Mouse (Mus musculus) intestine, embryonic 16.5 days (tissue): ENCODE measurements at regions not wholly inside any gene's neighbourhood (a gene's known extent, or its start where the extent isn't known, plus 50 kb on each side); places are given as distances from the start of the nearest gene placed in this dataset.

Experiments
- ATAC-seq: fragments of 200-750 bp; cut with Nextera tagmentation; 2 replicates; pipeline ENCODE4 v1.8.0; 2017; ENCODE audit warnings: moderate TSS enrichment, moderate library complexity
- H3K27ac ChIP-seq: fragments of 300-500 bp; sonication (generic); 2 replicates; pipeline ENCODE4 v1.5.1; 2014; ENCODE audit warnings: mild to moderate bottlenecking, low read length
- H3K27me3 ChIP-seq: fragments of 300-500 bp; sonication (generic); replicated peaks from 2 replicates; pipeline ENCODE4 v1.6.1; 2014; ENCODE audit warnings: low read length, control low read depth, mixed read lengths; ENCODE audit not compliant: control insufficient read depth, insufficient read depth
- H3K36me3 ChIP-seq: fragments of 300-500 bp; sonication (generic); 2 replicates; pipeline ENCODE4 v1.6.1; 2014; ENCODE audit warnings: low read length, control low read depth; ENCODE audit not compliant: control insufficient read depth, insufficient read depth
- H3K4me1 ChIP-seq: fragments of 300-500 bp; sonication (generic); 2 replicates; pipeline ENCODE4 v1.6.1; 2014; ENCODE audit warnings: low read length, control low read depth, mixed read lengths; ENCODE audit not compliant: control insufficient read depth, insufficient read depth
- H3K4me2 ChIP-seq: fragments of 300-500 bp; sonication (generic); 2 replicates; pipeline ENCODE4 v1.6.1; 2014; ENCODE audit warnings: low read depth, low read length, control low read depth
- H3K4me3 ChIP-seq: fragments of 300-500 bp; sonication (generic); 2 replicates; pipeline ENCODE4 v1.5.1; 2014; ENCODE audit warnings: mild to moderate bottlenecking, low read length
- H3K9ac ChIP-seq: fragments of 300-500 bp; sonication (generic); 2 replicates; pipeline ENCODE4 v1.6.1; 2014; ENCODE audit warnings: low read depth, low read length
- H3K9me3 ChIP-seq: fragments of 300-500 bp; sonication (generic); 2 replicates; pipeline ENCODE4 v1.6.1; 2016; ENCODE audit warnings: low read length, control low read depth; ENCODE audit not compliant: control insufficient read depth
- WGBS: fragments of 180-500 bp; shearing (Covaris S2); extraction: QIAGEN DNeasy Blood & Tissue Kit; methylation state at CpG from one replicate; pipeline ENCODE4 v1.1.7; 2014; 5-methylcytosine and 5-hydroxymethylcytosine counted together

DNA sequence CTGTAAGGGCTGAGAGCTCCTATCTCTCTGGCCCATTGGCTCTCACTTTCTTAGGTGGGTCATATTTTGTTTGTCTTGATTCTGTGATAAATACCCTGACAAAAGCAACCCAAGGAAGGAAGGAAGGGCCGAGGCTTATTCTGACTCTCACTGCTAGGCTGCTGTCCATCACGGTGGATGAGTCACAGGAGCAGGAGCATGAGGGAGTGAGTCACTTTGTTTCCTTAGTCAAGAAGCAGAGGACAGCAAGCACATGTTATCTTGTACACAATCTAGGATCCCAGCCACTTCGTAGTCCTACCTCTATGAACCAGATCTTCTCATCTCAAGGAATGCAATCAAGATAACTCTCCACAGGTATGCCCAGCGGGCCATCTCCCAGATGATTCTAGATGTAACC is 69.9 kb downstream of the Atp6v1g3 start:
- no peak overlapping the region for H3K27ac ChIP-seq
- ATAC-seq, result no peak
- 70% methylated on average over 4 of the region's 4 CpGs for WGBS

DNA sequence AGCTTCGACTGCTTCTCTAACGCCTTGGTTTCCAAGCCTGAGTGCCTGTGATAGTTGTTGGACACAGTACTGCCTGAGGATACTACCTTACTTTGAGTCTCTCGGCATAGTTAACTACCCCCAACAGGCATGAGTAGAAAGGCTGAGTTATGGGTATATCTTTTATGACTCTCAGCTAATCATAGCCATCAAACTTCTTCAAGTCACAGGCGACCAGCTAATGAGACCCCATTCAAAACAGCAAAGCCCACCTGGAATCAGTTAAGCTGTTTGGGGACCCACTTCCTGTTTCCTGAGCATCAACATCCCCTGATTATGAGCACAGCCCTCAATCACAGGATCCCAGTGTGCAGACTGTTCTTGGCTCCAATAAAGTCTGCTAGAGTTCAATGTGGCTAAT is 71.4 kb downstream of the Atp6v1g3 start:
- H3K4me3 ChIP-seq, result no peak overlapping the region

More for the DNA sequence above, 69.9 kb downstream of the Atp6v1g3 start:
- Histone ChIP-seq H3K9me3 (no peaks in the 10 kb centered on the region), H3K27me3 (no peaks in the 10 kb centered on the region), H3K4me1 (no peaks in the 10 kb centered on the region), H3K36me3 (no peaks in the 10 kb centered on the region), H3K9ac (no peak overlapping the region), H3K4me3 (no peak overlapping the region), H3K4me2 (no peak overlapping the region)

GRCm38 (mm10) chr1:138345992-138346391 is 72.5 kb downstream of the Atp6v1g3 start:
- no peaks in the 10 kb centered on the region for H3K9me3 ChIP-seq
- no peaks in the 10 kb centered on the region for H3K27me3 ChIP-seq
- no peak overlapping the region for H3K9ac ChIP-seq
- H3K4me1 ChIP-seq, result no peaks in the 10 kb centered on the region
- no peaks in the 10 kb centered on the region for H3K36me3 ChIP-seq
- H3K4me3 ChIP-seq, result no peak overlapping the region
- 62% methylated on average over 10 of the region's 10 CpGs for WGBS
- H3K27ac ChIP-seq, result no peak overlapping the region
- ATAC-seq, result no peak
- H3K4me2 ChIP-seq, result no peak overlapping the region

More for the DNA sequence above, 71.4 kb downstream of the Atp6v1g3 start:
- H3K4me1 ChIP-seq, result no peaks in the 10 kb centered on the region
- no peak overlapping the region for H3K27ac ChIP-seq
- no peaks in the 10 kb centered on the region for H3K9me3 ChIP-seq
- no peaks in the 10 kb centered on the region for H3K36me3 ChIP-seq
- 87% methylated on average over 4 of the region's 4 CpGs for WGBS
- ATAC-seq, result no peak
- H3K4me2 ChIP-seq, result no peak overlapping the region
- no peaks in the 10 kb centered on the region for H3K27me3 ChIP-seq
- no peak overlapping the region for H3K9ac ChIP-seq

- Histone ChIP-seq H3K9ac (no peak overlapping the region), H3K27me3 (no peaks in the 10 kb centered on the region), H3K4me3 (no peak overlapping the region), H3K36me3 (no peaks in the 10 kb centered on the region), H3K4me2 (no peak overlapping the region), H3K4me1 (no peaks in the 10 kb centered on the region), H3K27ac (no peak overlapping the region), H3K9me3 (no peaks in the 10 kb centered on the region)
- no peak for ATAC-seq
- 75% methylated on average over 5 of the region's 5 CpGs for WGBS
These were observed 73.4 kb downstream of the Atp6v1g3 start for GRCm38 (mm10) chr1:138346904-138347303.

GRCm38 (mm10) chr1:138348447-138348846 is 74.9 kb downstream of the Atp6v1g3 start:
- Histone ChIP-seq H3K36me3 (no peaks in the 10 kb centered on the region), H3K27ac (no peak overlapping the region), H3K9ac (no peak overlapping the region), H3K27me3 (no peaks in the 10 kb centered on the region), H3K4me3 (no peak overlapping the region), H3K9me3 (no peaks in the 10 kb centered on the region), H3K4me2 (no peak overlapping the region), H3K4me1 (no peaks in the 10 kb centered on the region)
- 60% methylated on average over 6 of the region's 6 CpGs for WGBS
- no peak for ATAC-seq

GRCm38 (mm10) chr1:138349099-138349498 is 75.6 kb downstream of the Atp6v1g3 start:
- Histone ChIP-seq H3K4me2 (no peak overlapping the region), H3K4me1 (no peaks in the 10 kb centered on the region), H3K9ac (no peak overlapping the region), H3K9me3 (no peaks in the 10 kb centered on the region), H3K27ac (no peak overlapping the region), H3K27me3 (no peaks in the 10 kb centered on the region), H3K36me3 (no peaks in the 10 kb centered on the region), H3K4me3 (no peak overlapping the region)
- WGBS, result 72% methylated on average over 2 of the region's 2 CpGs
- no peak for ATAC-seq

DNA sequence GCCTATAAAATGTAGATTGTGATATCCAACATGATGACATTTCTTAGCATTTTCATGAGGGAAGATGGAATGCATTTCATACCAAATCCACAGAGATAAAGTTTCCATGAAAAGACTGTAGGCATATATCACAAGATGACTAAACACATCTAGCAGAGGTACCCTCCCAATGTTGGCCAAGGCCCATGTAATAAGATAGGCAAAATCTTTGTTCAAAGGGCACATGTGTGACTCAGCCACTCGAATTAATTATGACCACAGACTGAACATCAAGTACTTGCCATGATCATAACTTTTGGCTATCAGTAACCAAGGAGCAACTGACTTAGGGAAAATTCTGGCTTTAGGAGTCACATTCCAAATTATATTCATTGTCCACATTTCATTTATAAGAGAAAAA is 82.9 kb downstream of the Atp6v1g3 start:
- WGBS, result 73% methylated on average over 1 of the region's 1 CpGs
- ATAC-seq, result no peak

DNA sequence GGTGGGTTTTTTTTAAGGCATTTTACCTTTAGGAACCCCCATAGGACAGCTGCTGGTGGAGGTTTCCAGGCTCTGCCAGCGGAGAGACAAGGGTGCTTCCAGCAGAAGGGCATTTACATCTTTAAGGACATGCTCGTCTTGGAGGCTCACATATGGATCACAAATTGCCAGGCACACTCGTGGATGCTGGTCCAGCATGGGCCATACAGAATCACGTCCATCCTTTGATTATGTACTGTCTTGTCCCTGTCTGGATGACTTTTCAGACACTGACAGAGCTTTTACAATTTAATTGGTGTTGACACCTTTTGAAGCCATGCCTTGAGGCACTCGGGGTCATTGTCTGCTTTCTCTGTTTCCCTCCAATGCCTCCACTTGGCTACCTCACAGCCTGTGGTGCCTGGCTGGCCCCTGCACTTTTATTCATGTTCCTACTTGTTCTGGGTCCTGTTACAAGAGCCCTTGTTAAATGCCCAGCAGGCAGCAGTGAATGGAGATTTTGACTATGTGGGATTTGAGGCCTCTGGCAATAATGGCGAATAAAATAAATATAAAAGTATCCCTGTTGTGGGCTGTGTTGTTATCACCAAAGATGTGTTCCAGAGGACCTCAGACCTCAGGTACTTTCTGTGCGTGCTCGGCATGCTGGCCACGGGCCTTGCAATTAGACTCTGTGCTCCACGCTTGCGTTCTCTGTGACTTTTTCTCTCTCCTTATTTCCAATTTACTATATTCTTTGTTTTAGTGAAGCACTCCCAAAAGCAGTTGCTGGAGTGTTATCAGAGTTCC is 89.3 kb downstream of the Atp6v1g3 start:
- no peak overlapping the region for H3K9ac ChIP-seq
- no peak overlapping the region for H3K4me3 ChIP-seq
- H3K9me3 ChIP-seq, result no peaks in the 10 kb centered on the region
- H3K4me1 ChIP-seq, result no peaks in the 10 kb centered on the region
- no peak for ATAC-seq
- WGBS, result 73% methylated on average over 11 of the region's 11 CpGs
- no peaks in the 10 kb centered on the region for H3K27me3 ChIP-seq
- no peak overlapping the region for H3K4me2 ChIP-seq
- no peaks in the 10 kb centered on the region for H3K36me3 ChIP-seq
- no peak overlapping the region for H3K27ac ChIP-seq

More for the DNA sequence above, 82.9 kb downstream of the Atp6v1g3 start:
- H3K4me3 ChIP-seq, result no peak overlapping the region
- H3K4me1 ChIP-seq, result no peaks in the 10 kb centered on the region
- no peak overlapping the region for H3K27ac ChIP-seq
- no peak overlapping the region for H3K4me2 ChIP-seq
- no peaks in the 10 kb centered on the region for H3K27me3 ChIP-seq
- no peak overlapping the region for H3K9ac ChIP-seq
- H3K9me3 ChIP-seq, result peaks cover 4% of the 10 kb centered on the region; the same call in 1 of the 2 replicates
- no peaks in the 10 kb centered on the region for H3K36me3 ChIP-seq

DNA sequence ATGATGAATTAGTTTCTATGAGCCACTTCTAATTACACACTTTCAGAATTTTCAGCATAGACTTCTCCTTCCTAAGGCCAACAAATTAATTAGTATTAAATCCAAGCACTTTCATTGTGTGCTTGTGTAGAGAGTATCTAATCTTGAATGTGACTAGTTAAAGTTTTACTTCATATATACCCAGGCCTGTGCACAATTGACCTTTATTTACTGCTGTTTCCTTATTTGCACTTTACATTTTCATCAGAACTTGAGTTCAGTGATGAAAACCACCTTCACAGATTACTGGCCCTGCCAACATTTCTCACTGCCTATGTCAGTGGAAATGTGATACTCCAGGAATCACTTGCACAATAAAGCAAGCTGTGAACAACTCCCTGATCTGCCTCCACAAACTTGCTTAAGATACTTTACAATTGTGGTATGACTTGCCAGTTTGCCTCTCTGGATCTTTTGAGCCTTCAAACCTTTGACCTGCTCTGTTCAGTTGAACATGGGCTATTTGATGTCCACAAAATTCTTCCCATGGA is 96.5 kb downstream of the Atp6v1g3 start:
- no peaks in the 10 kb centered on the region for H3K36me3 ChIP-seq
- H3K4me1 ChIP-seq, result no peaks in the 10 kb centered on the region
- H3K4me3 ChIP-seq, result no peak overlapping the region
- ATAC-seq, result peak; percentile 42; the same call in 1 of the 2 replicates
- H3K27me3 ChIP-seq, result no peaks in the 10 kb centered on the region
- no peak overlapping the region for H3K9ac ChIP-seq
- H3K4me2 ChIP-seq, result no peak overlapping the region
- H3K9me3 ChIP-seq, result no peaks in the 10 kb centered on the region
- no peak overlapping the region for H3K27ac ChIP-seq
